Mouse (Mus musculus): Measurements from ENCODE around the gene Kcna1.

Gene Kcna1

GRCm38 (mm10) chr6:126646381-126646780, at the start of gene Kcna1:
Kcna1 (minus strand) TSS chr6:126646384.
- DNase-seq (ENCODE audit: low spot score in 2 of 2): no peak

DNA sequence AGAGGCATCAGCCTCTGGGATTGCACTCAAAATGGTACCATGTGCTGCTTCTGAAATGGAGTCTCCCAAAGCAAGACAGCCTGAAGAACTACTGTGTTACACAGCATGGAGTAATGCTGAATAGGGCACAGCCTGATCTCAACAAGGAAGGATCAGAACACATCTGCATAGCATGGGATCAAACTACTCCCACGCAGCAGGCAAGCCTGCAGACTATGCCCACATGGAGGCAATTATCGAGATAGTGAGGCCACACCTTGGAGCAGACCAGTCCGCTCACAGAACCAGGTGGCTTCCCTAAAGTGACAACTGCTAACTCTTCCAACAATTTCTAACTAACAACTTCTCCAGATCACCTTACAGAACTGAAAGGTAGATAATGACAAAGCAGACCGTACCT, 40.9 kb upstream of the Kcna1 start:
- DNase-seq (ENCODE audit: low spot score in 2 of 2): no peak

- DNase-seq (ENCODE audit: low spot score in 2 of 2): no peak
Observed at GRCm38 (mm10) chr6:126685135-126685534, 39.0 kb upstream of the Kcna1 start.

DNA sequence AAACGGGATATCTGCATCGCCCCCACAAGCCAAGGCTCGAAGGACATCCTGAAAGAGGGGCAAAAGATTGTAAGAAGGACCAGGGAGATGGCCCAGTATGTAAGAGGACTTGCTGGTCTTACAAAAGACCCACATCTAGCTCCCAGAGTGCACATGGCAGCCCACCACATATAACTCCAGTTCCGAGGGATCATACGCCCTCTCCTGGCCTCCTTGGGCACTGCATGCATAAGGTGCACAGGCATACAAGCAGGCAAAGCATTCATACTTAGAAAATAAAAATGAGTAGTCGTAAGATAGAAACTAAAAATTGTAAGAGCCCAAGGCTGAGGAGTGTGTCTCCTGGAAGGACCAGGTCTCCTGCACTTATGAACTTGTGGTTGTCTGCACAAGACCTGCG, 32.8 kb upstream of the Kcna1 start:
- no peak for DNase-seq (ENCODE audit: low spot score in 2 of 2)

GRCm38 (mm10) chr6:126667001-126667400, 20.8 kb upstream of the Kcna1 start:
- DNase-seq (ENCODE audit: low spot score in 2 of 2): no peak

GRCm38 (mm10) chr6:126666091-126666490, 19.9 kb upstream of the Kcna1 start:
- DNase-seq (ENCODE audit: low spot score in 2 of 2): no peak

- DNase-seq (ENCODE audit: low spot score in 2 of 2): no peak
Observed at GRCm38 (mm10) chr6:126664569-126664968, 18.4 kb upstream of the Kcna1 start.

DNA sequence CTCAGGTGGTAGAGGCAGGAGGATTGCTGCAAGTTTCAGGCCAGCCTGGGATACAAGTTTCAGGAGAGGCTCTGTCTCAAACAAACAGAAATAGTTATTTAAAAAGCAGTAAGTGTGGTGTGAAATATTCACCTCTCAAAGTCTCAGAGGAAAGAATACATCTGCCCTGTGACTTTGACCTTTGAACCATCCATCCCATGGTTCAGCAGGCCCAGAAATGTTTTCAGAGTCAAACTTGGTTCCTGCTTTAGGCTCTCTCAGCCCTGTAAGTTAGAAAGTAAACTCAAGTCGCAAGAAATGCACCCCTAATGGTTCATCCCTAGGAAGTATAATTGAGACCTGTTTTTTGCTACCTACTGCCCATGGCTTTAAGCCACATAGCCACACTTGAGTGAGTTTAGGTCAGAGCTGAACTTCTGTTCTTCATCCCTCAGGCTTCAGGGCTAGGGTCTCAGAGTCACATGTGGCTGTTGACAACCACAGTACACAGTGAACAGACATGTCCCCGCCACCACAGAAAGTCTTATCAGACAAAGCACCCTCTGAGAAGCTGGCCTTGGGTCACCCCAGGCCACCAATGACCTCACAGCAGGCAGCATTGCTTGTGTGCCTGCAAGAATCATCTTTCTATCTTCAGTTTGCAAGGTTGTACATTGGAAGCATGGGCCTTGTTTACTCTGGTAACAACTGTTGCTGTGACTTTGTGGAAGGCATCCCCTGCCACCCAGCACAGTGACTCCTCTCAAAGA, 11.6 kb upstream of the Kcna1 start:
- no peak for DNase-seq (ENCODE audit: low spot score in 2 of 2)

DNA sequence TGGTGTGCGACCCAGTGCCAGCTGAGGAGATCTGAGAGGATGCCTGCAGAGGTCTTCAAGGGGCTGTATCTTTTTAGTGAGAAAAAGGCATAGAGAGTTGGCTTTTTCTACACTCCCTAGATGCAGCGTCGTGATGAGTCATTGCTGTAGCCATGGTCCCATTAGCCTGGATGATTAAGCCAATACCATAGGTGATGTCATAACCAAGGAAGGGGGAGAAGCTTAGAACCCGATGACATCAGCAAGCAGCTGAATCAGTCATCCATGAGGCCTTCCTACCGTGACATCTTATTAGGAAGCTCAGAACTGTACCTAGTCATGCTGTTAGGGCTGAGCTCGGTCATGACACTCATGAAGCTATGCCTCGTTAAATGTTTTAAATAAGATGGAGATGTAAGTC, 7.4 kb upstream of the Kcna1 start:
- no peak for DNase-seq (ENCODE audit: low spot score in 2 of 2)

- no peak for DNase-seq (ENCODE audit: low spot score in 2 of 2)
Observed at GRCm38 (mm10) chr6:126645644-126646358, 383 bp downstream of the Kcna1 start.

GRCm38 (mm10) chr6:126645044-126645541, 1.1 kb downstream of the Kcna1 start:
- DNase-seq (ENCODE audit: low spot score in 2 of 2): no peak

DNA sequence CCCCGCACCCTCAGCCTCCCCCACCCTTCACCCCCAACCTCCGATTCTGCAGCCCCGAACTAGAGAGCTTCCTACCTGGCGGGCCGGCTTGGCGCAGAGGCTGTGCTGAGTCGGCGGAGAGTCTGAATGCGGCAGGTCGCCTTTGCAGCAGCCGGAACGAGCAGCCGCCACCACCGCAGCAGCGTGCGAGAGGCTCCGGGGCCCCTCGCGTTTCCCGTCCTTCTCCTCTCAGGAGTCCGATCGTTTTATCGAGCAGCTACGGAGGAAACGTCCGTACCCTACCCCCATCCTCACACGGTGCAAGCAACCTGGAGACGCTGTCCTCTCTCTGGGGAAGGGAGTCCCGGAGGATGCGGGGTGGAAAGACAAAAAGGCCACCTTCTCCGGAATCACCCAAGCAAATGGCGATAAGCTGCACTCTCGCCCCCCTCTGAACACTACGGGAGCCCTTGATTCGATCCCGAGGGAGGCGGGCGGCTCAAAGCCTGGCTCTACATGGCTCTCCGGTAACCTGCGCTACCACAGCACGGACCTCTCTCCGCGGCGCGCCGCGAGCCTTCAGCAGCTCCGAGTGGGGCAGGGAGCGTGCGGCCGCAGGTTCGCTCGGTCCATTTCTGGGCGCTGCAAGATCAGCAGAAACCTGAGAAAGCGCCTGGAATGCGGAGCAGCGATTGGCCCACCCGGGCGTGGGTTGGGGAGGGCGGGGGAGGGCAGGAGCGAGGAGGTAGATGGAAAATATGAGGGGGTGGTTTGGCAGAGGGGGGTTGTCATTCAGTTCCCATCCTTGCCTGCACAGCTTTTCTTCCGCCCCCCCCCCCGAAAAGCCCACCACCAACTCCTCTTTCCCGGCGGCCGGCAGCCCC, 1.8 kb downstream of the Kcna1 start:
- peak in 1 of 2 experiments; percentile 2 for DNase-seq (ENCODE audit: low spot score in 2 of 2)

DNA sequence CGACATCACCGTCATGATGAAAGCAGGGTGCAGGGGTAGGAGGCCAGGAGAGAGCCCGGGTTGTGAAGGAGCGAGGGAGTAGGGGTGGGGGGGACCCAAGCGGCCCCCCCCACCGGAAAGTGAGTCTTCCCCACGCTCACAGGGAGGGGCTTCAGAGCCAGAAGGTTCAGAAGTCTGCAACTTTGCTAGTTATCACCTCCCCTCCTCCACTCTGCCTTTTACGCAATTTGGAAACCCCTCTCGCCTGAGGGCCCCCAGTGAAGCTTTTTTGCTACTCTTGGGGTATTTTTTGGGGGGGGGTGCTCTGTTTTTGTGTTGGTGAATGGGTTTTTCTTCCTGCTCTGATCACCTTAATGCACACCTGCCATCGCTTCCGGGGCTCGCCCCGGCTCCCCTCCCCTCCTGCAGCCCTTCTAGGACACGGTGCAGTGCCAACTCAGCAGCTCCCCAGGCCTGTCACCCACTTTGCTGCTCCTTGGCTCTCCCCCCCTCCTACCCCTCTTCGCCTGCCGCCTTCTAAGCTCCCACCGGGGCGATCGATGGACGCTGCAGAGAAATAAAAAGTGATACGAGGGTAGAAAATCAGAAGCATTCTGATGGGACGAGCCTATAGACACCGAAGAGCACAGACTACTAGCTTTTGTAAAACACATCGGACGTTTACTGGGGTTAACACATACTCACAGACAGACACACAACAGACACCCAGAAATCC, 2.7 kb downstream of the Kcna1 start:
- DNase-seq (ENCODE audit: low spot score in 2 of 2): no peak

GRCm38 (mm10) chr6:126642856-126643321, 3.3 kb downstream of the Kcna1 start:
- DNase-seq (ENCODE audit: low spot score in 2 of 2): no peak

DNA sequence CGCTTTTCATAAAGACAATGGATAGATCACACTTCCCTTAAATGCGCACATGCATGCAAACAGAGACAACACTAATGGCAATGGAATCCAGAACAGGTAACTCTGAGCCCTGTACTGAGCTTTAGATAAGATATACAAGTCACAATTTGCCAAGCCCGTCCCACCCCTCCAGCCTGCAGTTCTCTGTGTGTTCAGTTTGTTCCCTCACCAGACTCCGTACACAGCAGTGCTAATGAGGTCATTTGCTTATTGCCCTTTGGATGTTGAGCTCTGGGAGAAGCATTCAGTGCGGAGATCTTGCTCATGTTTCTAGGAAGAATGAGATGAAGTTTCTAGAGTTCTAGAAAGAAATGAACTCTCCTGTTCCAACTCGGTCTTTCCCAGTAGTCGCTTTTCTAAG, 17.7 kb downstream of the Kcna1 start:
- peak in 1 of 2 experiments; percentile 18 for DNase-seq (ENCODE audit: low spot score in 2 of 2)

GRCm38 (mm10) chr6:126618455-126618854, 27.7 kb downstream of the Kcna1 start:
- DNase-seq (ENCODE audit: low spot score in 2 of 2): no peak

- DNase-seq (ENCODE audit: low spot score in 2 of 2): no peak
Observed at GRCm38 (mm10) chr6:126610746-126611145, 35.4 kb downstream of the Kcna1 start.

GRCm38 (mm10) chr6:126609193-126609947, 36.8 kb downstream of the Kcna1 start:
- no peak for DNase-seq (ENCODE audit: low spot score in 2 of 2)

DNA sequence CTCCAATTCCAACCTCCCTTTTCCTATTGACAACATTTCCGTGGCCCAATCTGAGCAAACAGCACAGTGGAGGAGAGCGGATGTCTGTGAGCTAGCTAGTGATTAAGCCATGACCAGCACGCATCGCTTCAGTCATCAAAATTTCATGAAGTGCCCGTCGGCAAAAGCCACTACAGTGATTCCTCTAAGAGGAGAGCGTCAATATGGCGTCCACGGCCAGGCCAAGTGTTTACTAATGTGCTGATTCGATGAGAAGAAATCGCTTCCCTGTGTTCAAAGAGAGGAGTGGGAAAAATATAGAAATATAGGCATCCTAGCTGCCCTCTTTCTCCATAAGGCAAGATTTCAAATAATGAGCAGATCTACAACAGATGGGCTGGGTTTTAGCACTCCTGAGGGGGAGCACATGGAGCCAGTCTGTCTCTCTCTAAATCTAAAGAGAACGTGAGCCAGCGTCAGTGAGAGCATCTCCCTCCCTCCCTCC, 44.3 kb downstream of the Kcna1 start:
- no peak for DNase-seq (ENCODE audit: low spot score in 2 of 2)

DNA sequence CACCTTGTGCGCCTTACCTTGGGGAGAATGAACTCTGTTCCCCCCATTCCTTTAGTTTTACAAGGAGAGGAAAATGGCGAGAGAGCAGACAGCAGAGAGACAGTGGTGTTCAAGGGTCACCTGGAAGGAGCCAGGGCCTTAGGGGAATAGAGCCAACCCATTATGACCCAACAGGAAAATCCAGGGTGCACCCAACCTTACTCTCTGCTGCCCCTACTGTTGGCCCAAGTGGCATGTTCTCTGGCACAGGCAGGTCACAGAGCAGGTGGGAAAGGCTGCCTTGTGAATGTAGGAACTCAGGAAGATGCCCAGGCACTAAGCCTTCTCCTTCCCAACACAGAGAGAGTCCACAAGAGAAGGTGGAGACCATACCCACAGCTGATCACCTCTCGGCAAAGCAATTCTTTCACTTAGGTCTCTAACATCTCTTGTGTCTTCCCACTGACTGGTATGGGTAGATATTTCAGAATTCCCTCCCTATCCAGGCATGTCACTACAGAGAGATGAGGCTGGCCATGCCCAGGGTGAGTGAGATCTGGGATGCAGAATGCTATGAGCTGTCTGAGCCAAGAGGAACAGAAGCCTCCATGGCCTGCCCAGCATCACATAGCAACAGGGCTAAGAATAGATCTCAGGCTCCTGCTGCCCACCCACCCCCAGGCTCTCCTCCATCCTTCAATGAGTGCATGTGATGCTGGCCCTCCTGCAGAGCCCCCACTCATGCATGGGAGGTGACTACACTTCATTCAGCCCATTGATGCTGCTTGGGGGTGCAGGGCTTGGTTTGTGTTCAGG, 46.8 kb downstream of the Kcna1 start:
- DNase-seq (ENCODE audit: low spot score in 2 of 2): no peak
